Mouse (Mus musculus): ENCODE results near the gene Lipe.

DNA sequence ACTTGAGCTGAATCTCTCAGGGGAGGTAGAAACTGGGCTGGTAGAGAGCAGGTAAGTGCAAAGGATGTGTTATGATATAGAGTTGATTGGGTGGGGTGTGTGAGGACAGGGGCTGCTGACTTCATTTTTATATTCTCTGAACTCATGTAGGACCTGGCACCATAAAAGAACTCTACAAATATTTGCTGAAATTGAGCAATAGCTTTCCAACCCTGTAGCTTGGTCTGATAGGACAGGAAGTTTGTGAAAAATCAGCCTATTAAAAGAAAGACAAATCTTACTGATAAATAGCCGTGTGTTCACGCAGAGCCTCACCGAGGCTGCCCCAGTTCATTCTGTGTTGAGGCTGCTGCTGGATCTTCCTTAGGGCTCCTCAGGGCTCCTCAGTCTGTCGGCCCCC lies 21.4 kb upstream of the Lipe start:
- TF ChIP-seq ZC3H11A (IDR thresholded peaks at IDR 0.05; ENCODE audit: borderline replicate concordance, low read depth, low read length) = no peak
- no peak for TF ChIP-seq HCFC1 (IDR thresholded peaks at IDR 0.05; ENCODE audit: borderline replicate concordance, insufficient read depth, low read length)
- no peak for TF ChIP-seq ZNF384 (IDR thresholded peaks at IDR 0.05; ENCODE audit: low read depth, low read length)
- no peak for TF ChIP-seq MAFK (IDR thresholded peaks at IDR 0.05; ENCODE audit: insufficient read depth, low read depth, low read length)

Data from ES-E14 (cell line).